Mouse (Mus musculus) cerebellum, postnatal 25 days (tissue): ENCODE results near the gene Lhfpl5.
"Not testable (repeated sequence)": the region's sequence is repeated elsewhere in the genome, so short reads cannot be mapped to it uniquely, and the experiment has no call there.

Experiments
- DNase-seq, 2 experiments: peaks; one replicate each; pipeline ENCODE4 v3.0.0; 2021; ENCODE audit warnings: mixed read lengths in 2 of 2

Gene Lhfpl5

DNA sequence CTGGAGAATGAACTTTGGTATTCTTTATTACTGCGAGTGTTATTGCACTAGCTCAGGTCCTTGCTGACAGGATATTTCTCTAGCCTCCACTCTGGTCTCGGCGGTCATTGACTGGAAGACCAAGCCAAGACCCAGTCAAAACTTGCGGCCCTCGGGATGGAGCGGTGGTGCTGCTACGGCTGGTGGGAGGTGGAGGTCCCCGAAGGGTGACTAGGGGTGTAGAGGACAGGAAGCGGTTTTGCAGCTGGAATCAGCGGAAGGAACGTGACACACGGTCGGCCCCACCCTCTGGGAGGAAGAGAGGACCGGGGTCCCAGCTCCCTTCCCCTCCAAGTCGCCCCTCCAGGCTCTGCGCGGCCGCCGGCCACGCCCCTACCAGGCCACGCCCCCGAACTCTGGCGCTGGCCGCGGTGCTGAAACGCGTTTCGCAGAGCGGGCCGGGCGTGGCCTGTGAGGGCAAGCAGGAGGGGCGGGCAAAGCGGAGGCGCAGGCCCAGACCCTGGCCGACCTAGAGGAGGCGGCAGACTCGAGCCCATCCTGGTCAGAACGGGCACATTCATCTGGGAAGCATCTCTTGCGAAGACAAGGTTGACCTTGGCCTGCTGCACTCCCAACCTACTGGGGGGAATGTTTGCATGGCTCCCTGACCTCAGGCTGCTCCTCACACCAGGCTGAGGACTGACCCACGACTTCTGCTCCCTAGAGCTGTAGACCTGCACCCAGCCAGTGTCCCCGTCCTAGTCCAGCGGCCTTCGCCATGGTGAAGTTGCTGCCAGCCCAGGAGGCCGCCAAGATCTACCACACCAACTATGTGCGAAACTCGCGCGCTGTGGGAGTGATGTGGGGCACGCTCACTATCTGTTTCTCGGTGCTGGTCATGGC lies at the start of gene Lhfpl5:
Lhfpl5 (plus strand) TSS at position 398 of the 882 bp plus-strand sequence.
- DNase-seq = peak; percentile 45 to 73

DNA sequence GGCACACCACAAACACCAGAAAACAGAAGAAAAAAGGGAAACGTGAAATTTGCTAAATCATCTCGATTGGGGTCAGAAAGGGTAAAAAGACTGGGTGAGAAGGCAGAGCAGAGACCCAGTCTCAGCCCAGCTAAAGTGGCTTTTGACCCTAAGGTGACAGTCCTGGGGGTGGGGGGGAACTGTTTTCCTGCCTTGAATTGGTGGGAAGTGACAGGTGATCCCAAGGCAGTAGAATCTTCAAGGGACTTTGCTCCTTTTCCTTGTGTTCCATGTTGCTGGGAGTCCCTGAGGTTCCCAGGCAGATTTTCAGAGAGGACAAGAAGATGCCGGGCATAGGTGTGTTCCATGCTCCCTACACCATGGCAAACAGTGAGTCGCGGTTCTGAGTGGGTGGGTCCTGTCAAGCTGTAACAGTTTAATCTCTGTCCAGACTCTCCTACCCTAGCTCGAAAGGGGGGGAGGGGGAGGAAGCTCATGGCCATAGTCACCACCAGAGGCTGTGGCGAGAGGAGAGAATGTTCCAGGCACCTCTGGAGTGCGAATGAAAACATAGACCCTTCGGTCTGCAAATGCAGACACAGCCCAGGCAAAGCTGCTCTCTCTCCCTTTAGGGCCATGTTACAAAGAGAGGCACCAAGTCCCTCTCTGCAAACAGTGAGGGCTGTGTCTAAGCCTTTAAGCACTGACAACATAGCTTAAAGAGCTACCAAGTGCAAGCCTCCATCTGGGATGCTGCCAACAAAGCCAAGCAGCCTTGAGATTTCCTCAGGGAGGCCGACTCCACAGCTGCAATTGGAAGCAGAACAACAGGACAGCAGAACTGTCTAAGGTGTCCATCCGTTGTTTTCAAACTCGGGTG lies 48.0 kb upstream of the Lhfpl5 start:
- no peak for DNase-seq

- DNase-seq = peak; percentile 89 to 92
Observed at GRCm38 (mm10) chr17:28528043-28528351, 47.4 kb upstream of the Lhfpl5 start.

DNA sequence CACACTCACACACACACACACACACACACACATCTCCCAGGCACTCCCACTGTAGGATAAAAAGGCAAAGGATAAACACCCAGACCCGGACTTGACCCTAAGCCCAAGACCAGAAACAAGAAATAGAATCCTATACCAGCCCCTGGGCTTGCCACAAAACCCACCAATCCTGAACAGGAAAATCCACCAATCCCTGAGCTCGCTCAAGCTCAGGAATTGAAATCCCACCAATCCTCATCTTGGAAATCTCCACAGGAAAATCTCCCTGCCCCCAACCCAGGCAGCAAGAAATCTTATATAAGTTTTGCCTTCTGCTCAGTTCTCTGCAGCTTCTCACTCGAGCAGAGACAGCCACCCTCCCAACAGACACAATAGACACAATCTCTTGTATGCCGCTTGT lies 46.3 kb upstream of the Lhfpl5 start:
- no peak for DNase-seq

DNA sequence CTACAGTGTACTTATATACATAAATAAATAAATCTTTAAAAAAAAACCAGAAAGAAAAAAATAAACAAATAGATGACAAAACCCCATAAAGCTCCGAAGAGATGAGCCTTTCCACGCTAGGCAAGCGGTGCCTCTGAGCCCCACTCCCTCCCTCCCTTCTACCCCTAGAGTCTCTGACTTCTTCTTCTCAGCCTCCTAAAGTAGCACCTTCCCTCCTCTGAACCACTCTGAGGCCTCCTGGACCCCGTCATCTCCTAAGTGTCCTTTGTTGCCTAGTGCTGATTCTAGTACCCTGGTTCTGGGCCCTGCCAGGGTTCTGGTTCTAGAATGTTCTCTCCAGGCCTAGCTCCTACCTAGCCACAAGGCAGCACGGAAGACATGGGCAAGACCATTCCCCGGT lies 44.9 kb upstream of the Lhfpl5 start, which contains the start of gene Armc12:
Armc12 (plus strand) TSS at position 301 of the 400 bp plus-strand sequence.
- no peak for DNase-seq

GRCm38 (mm10) chr17:28531946-28532345 lies 43.5 kb upstream of the Lhfpl5 start:
- no peak for DNase-seq

GRCm38 (mm10) chr17:28532557-28532956 lies 42.9 kb upstream of the Lhfpl5 start:
- no peak for DNase-seq

DNA sequence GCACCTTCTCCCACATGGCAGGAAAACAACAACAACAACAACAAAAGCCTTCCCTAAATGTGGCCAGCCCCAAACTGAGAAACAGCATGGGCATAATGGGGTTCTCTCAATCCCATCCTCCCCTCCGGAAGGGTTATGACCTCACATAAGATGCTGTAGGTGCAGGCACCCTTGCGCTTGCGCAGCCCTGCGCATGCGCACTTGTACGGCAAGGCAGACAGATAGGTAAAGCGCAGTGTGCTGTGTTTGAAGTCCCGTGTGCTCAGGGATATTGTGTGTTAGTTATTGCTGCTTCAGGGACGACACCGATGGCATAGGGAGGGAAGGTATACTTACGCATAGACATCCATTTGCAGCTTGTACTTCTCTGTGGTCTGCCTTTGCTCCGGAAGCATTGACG lies 42.1 kb upstream of the Lhfpl5 start:
- no peak for DNase-seq

- no peak for DNase-seq
Observed at GRCm38 (mm10) chr17:28537881-28538280, 37.6 kb upstream of the Lhfpl5 start.

DNA sequence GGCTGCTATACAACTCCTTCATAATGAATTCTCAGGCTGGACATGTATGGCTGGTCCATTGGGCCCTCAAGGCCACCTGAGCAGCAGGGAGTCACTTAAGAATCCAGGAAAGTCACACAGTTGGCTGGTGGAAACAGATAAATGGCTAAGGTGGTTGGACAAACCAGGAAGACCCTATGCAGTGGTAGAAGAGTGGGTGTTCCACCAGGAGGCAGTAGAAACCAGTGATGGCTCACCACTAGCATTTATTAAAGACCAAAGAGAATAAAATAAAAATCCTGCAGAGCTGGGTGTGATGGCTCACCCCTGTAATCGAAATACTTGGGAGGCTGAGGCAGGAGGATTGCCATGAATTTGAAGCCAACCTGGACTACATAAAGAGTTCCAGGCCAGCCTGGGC lies 28.5 kb upstream of the Lhfpl5 start:
- no peak for DNase-seq

DNA sequence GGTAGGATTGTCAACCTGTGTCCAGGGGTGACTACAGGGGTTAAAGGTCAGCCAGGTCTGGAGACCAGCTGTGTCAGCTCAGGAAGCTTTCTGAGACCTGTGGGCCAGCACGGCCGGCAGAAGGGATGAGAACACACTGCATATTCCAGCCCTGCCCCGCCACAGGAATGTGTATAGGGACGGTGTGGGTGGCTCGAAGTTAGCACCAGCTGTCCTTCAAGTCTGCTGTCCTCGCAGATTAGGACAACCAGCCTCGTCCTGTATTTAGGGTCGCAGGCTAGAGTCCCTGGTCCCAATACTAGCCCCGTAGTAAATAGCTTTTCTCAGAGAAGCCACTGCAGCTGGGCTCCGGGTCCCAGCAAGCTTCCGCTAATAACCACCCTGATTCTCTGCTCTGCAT lies 26.9 kb upstream of the Lhfpl5 start:
- DNase-seq = no peak

GRCm38 (mm10) chr17:28549111-28549510 lies 26.3 kb upstream of the Lhfpl5 start, which contains the start of gene Clpsl2:
Clpsl2 (plus strand) TSS chr17:28549411.
- DNase-seq = no peak

- DNase-seq = peak; percentile 66 to 77
Observed at GRCm38 (mm10) chr17:28553040-28553793, 22.2 kb upstream of the Lhfpl5 start.

- DNase-seq = not testable (repeated sequence)
Observed at GRCm38 (mm10) chr17:28554021-28554420, 21.4 kb upstream of the Lhfpl5 start.

GRCm38 (mm10) chr17:28556635-28557396 lies 18.6 kb upstream of the Lhfpl5 start:
- DNase-seq = no peak

GRCm38 (mm10) chr17:28557772-28558171 lies 17.7 kb upstream of the Lhfpl5 start:
- DNase-seq = no peak

- no peak for DNase-seq
Observed at GRCm38 (mm10) chr17:28560598-28560997, 14.8 kb upstream of the Lhfpl5 start, which contains the start of gene Clps. Clps (minus strand) TSS chr17:28560766.

DNA sequence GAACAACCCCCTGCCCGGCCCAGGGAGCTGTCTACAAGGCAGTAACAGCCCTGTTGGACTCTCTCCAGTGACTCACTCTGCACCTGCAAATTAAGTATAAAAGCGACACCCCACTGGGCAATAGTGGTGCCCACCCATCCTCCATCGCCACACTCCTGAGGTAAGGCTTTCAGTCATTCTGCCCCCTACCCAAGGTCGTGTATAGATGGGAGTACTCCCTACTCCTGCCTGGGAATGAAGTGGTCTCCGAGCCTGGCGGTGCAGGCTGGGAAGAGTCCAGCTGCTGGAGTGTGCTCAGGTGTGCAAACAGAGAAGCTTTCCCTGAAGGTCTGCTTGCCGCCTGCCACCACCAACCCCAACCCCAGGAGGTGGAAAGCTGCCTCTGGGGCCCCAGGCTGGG lies 13.8 kb upstream of the Lhfpl5 start:
- DNase-seq = no peak

GRCm38 (mm10) chr17:28565181-28565580 lies 10.3 kb upstream of the Lhfpl5 start:
- DNase-seq = no peak

- no peak for DNase-seq
Observed at GRCm38 (mm10) chr17:28567541-28567940, 7.9 kb upstream of the Lhfpl5 start.

DNA sequence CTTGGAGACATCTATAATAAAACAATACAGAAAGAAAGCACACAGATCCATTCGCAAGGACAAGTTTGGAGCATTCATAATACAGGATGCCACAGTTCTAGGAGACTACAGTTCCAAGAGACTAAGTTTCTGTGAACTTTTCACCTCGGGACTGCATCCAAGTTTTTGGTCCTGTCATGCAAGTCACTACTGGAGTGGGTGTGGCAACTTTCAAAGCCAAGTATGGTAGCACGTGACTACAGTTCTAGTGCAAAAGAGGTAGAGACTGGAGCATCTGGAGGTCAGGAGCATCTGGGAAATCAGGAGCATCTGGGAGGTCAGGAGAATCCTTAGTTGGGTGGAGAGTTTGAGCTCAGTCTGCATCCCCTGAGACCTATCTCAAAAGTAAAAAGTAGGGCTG lies 3.6 kb upstream of the Lhfpl5 start:
- DNase-seq = no peak

DNA sequence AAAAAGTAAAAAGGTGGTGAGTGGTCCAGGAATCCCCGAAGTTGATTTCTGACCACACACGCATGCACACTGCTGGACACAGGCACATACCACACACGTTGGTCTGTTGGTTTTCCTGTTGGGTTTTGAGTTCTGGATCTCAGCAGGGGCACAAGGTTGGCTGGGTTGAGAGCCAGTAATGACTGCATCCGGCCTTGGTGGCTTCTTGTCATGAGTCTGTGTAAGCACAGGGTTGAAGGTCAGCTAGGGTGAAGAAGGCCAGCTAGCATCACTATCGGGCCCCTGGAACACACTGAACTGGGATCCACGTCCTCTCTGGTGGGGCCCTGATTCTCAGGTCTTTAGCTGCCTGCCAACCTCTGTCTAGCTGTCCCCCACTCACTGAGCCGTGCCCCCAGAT lies 2.9 kb upstream of the Lhfpl5 start:
- no peak for DNase-seq
